Mouse (Mus musculus): ENCODE measurements around the gene Gm45234.

DNA sequence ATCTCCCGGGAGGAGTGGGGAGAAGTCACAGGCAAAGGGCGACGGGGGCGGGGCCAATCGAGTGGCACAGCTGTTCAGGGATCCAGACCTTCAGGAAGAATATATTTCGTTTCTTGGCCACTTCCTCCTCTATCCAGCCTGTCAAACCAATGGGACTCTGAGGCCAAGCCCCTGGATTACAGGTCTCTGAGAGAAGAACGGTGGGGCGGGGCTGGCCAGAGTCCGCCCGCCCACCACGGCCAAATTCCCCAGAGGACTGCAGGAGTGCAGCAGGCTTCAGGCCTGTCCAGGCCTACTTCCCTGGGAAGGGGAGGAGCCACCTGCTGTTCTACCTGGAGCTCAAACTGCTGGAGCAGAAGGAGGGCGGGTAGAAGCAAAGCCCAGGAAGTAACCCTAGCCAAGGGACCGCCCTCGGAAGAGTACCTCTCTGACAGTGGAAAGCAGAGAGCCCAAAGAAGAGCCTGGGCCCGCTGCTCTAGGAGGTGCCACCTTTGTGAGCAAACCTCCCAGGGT, 17.3 kb downstream of the Gm45234 start, which contains the start of gene Ptpn6:
- TF ChIP-seq CTCF (conservative IDR thresholded peaks at IDR 0.05; ENCODE audit: insufficient read depth, insufficient read length, low read depth, low read length): 0 out of 2 replicates have a peak, but pooled peaks have one; percentile 13
- peak; percentile 12 for TF ChIP-seq POLR2A (IDR thresholded peaks at IDR 0.05; ENCODE audit: low read depth, low read length)

Data from kidney, adult 2 months (tissue).